Mouse (Mus musculus) layer of hippocampus, postnatal 14 days (tissue): ENCODE measurements around the gene Agtpbp1. TPM values are rescaled to one million over a fixed set of nuclear protein-coding genes. Genes with fewer than 3 reads are reported as not detected.
A peak's percentile ranks its signal among the peaks of the same experiment; 100 is the strongest.
"Not testable (repeated sequence)": the region's sequence is repeated elsewhere in the genome, so short reads cannot be mapped to it uniquely, and the experiment has no call there.

Experiments
- DNase-seq, 2 experiments: peaks; one replicate each; pipeline ENCODE4 v3.0.0; 2021 to 2022; ENCODE audit warnings: low spot score in 2 of 2, mixed read lengths in 1 of 2
- long read RNA-seq, 2 experiments: library from polyadenylated mRNA; stranded (forward); transcript quantifications; one replicate each; pipeline ENCODE4 v2.0.0; 2021
- total RNA-seq, 2 experiments: library from RNA; stranded (reverse); gene quantifications; 2 replicates each; pipeline ENCODE4 v1.2.3; 2021

Agtpbp1 gene
- total RNA-seq, result 100 to 1,000 TPM; 347 to 349 TPM
- long read RNA-seq, experiment 1, full-length matches to known transcripts, result 18 of 85 reads
- long read RNA-seq, experiment 1, partial matches to known transcripts, result 11 of 85 reads
- long read RNA-seq, experiment 1, other reads (novel, unspliced or antisense), result 56 of 85 reads
- long read RNA-seq, experiment 2, full-length matches to known transcripts, result 22 of 107 reads
- long read RNA-seq, experiment 2, partial matches to known transcripts, result 10 of 107 reads
- long read RNA-seq, experiment 2, other reads (novel, unspliced or antisense), result 75 of 107 reads

DNA sequence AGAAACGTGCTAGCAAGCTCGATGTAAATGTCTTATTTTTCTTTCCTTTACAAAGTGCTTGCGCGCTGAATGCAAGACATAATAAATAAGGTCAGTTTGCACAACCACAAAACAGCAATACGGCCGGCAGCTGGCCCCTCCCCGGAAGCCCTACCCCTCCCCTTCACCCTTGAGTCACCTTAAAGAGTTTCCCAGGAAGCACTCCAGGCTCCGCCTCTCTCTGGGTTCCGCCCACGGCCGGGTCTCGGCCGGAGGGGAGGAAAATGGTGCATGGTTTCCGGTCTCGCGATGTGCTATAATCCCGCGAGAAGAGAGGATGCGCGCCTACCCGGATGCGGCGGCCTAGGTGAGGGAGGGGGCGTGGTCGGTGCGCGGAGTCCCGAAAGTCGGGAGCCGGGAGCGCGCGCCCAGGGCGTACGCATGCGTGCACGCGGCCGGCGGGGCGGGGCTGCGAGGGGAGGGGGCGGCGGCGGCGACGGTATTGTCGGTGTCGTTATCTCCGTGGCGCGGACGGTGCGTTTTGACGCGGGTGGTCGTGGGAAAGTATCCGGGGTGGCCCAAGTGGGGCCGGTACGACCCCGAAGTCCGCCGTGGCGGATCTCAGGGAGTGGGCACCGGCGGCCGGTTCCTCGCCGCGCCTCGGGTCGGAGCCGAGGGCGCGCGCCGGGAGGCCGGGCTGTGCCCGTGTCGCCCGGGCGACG is at the start of gene Agtpbp1, which contains the start of gene Naa35:
Gene Agtpbp1, minus strand, starts transcription at position 281 of the 701 bp plus-strand sequence.
Gene Naa35, plus strand, starts transcription at position 313 of the 701 bp plus-strand sequence.
- peak; percentile 99 to 100 for DNase-seq

DNA sequence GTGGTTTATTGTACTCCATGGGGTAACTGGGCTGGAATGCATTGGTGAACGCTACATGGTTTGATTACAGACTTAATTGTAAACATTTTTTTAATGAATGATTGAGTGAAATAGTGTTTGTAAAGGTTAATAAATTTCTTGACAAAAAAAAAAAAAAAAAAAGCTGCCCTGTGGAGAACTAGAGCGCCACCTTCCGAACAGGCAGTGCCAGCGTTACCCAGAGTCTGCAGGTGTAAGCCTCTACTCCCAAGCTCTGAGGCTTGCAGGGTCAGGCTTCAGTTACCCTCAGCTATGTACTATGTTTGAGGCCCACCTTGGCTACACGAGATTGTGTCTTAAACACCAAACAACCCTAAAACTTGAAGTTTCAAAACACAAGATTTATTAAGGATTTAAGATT is 49.6 kb upstream of the Agtpbp1 start:
- no peak for DNase-seq

DNA sequence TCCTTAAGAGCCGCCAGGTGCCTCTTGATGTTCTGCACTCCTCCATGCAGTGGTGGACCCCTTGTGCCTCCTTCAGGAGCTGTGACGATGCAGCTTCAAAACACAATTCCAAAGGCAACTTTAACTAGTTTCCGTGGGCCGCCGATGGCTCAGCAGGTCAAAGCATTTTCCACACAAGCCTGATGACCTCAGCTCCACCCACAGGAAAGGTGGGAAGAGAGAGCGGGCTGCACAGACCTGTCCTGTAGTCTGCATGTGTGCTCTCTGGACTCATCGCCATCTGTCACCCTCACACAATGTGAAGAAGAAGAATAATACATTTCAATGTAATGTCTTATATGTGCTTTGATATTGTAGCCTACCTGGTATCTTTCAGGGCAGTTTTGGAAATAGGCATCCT is 41.7 kb upstream of the Agtpbp1 start:
- DNase-seq, result no peak

DNA sequence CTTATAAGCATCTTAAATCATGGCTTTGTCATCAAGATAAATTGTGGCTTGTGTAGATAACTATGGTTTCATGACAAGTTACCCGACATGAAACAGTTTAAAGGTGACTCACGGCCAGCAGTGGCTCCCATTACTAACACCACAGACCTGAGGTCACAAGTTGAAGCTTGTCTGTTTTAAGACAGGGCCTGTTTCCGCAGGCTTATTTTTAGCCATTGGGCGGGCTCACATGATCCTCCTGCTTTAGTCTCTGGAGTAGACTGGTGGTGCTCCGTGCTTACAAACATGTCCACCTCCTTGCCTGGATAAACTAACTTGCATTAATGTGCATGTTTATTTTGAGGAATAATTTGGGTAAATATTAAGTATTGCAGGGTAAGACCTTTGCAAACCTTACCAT is 39.9 kb upstream of the Agtpbp1 start:
- no peak for DNase-seq

DNA sequence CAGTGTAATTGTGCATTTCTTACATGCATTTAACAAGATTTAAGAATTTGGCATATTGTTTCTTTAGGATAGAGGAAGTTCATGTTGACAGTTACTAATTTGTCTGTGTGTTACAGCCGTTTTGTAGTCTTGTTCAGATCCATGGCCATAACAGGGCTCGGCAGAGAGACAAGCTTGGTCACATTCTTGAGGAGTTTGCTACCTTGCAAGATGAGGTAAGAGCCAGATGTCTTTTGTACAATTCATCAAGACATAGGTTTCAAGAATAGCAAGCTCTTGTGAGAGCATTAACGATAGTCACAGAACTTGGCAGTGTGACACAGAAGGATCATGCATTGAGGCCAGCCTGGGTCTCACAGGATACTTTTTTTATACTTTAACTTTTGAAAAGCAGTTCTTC is 39.4 kb upstream of the Agtpbp1 start:
- no peak for DNase-seq

DNA sequence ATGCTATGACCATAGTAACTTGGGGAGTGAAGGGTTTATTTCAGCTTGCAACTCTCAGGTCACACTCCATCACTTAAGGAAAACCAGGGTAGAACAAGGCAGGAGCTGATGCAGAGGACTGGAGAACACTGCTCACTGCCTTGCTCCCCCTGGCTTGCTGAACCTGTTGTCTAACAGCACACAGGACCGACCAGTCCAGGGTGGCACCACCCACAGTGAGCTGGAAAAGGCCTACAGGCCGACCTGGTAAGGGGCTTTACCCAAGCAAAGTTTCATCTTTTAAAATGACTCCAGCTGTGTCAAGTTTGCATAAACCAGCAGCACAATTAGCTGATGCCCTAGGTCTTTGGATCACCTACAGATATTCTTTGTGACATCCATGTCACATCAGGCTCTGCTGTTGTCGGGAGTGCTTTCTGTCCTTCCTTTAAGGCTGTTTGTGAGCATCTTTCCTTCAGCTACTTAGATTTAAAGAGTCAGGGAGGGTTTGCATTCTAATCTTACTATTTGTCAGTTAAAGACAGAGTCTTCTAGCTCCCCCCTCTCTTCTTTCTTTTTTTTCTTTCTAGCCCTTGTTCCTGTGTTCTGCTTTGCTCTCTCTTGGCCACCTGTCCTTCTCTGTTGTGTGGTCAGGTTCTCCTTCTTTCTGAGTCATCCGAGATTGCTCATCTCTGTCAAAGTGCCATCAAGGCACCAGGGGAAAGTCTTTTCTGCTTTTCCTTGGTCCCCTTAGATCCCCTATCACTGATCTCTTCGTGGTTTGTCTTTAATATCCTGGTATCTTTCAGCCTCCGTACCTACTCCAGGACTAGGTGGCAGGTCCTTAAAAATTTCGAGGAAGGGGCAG is 36.8 kb upstream of the Agtpbp1 start:
- no peak for DNase-seq

DNA sequence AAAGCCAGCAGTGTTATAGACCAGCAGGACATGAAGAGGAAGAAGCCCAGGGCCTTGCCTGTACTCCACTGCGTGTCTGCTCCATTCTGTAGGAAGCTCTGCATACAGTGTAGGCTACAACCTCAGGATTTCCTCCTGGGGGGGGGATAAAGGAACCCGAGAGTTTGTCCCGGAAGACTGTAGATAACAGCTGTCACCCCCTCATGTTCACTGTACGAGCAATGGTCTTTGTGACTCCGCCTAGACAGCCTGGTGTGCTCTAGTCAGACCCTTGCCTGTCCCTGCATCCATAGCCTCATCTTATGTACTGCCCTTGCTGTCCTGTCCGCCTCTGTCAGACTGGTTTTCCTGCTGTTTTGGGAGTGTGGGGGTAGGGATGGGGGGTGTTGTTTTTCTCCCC is 33.4 kb upstream of the Agtpbp1 start:
- DNase-seq, result no peak

DNA sequence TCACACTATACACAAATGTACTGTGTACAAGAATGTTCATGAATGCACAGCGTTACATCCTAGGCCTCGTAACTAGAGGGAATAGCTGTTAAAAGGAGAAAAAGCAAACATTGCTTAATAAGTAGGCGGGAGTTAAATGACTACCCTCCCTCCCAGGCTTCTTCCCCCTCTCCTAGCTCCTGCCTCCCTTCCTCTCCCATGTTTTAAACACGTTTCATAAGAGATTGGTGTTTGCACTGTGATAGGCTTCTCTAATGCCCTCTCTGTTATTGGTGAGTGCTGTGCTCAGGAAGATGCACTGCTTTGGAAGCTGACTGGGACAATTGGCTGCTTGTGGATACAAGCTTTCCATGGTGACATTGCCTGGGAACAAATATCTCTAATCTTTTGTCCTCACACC is 30.5 kb upstream of the Agtpbp1 start:
- DNase-seq, result no peak

DNA sequence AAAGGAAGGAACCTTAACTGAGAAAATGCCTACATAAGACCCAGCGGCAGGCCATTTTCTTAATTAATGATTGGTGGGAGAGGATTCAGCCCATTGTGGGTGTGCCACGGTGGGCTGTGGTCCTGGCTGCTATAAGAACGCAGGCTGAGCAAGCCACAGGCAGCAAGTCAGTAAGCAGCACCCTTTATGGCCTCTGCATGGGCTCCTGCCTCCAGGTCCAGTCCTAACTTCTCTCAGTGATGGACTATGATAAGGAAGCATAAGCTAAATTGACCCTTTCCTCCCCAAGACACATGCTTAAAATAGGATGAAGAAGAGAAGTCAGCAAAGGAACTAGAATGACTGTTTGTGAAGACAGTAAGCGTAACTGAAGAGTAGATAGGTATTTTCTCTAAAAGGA is 30.1 kb upstream of the Agtpbp1 start:
- DNase-seq, result no peak

DNA sequence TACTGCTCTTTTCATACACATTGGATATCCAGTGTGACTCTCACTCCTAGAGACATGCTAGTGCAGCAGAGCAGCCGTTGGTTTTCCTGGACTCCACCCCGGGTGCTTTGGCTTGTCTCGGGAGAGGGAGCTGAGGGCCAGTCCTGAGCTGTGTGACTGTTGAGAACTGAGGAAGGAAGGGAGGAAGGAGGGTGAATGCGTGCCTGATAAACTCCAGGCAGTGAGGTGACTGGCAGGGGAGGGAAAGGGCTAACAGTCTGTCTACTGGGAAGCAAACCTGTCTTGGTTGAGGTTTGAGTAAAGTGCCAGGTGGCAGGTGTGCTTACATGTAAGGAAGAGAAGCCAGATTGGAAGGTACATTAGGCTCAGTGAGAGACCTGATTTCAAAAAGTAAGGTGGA is 28.8 kb upstream of the Agtpbp1 start:
- no peak for DNase-seq

DNA sequence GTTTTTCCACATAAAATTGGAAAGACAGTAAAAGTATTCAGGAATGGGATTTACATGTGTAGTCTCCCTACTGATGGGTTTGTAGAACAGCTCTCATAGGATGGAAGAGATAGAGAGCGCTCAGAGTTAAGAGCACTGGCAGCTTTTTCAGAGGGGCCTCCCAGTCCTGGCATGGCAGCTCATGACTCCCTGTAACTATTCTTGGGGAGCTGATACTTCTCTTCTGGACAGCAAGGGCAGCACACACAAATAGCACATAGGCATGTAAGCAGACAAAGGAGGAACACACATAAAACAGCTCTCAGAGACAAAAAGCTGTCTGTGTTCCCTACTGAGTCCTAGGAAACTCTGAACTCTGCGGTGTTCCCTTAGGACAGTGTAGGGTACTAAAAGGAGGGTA is 25.4 kb upstream of the Agtpbp1 start:
- no peak for DNase-seq

DNA sequence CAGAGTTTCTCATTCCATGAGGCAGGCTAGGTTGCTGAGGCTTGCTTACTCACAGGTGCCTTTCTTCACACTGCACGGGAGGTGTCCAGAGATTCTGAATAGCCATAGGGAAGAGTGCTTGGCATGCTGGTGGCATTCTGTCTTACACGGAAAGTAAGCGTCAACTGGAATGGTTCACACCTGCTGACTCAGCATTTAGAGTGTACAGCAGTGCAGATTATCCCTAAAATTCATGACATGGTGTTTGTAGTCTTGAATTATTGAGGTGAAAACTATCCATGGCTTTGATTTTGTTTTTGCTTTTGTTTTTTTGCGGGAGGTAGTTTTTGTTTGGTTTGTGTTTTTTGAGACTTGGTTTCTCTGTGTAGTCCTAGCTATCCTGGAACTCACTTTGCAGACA is 24.9 kb upstream of the Agtpbp1 start:
- no peak for DNase-seq

DNA sequence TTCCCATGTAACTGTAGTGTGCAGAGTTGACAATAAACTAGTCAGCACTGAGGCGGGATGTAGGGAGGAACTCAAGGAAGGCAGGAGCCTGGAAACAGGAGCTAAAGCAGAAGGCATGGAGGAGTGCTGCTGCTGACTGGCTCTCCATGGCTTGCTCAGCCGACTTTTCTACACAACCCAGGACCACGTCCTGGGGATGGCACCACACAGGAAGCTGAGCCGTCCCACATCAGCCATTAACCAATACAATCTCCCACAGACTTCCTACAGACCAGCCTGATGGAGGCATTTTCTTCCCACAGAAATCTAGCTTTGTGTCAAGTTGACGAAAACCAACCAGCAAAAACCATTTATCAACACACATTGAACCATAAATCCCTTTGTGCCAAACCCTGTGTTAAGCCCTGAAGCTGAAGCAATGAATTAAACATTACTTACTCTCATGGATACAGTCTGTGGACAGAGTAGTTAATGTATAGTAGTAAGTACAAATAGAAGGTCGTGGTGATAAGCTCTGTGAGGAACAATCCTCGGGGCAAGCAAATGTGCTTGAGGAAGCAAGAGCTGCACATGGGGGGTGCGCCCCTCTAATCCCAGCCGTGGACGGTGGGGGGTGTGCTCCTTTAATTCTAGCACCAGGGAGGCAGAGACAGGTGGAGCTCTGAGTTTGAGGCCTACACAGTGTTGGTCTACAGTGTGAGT is 20.3 kb upstream of the Agtpbp1 start:
- DNase-seq, result no peak

DNA sequence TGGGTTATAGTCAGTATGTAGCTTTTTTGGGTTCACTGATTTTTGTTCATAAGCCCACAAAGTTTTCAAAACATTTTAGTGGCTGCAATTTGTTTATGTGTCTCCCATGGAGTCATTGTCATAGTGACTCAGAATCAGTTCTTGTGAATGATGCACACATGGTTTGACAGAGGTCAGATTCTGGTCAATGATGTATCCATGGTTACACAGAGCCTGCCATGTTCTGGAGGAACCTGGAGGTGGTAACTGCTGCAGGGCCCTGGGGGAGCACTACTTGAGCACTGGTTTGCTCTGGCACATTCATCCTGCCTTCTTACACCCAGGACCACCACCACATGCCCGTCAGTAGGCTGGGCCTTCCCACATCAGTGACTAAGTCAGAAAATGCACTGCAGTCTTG is 19.5 kb upstream of the Agtpbp1 start:
- DNase-seq, result no peak

DNA sequence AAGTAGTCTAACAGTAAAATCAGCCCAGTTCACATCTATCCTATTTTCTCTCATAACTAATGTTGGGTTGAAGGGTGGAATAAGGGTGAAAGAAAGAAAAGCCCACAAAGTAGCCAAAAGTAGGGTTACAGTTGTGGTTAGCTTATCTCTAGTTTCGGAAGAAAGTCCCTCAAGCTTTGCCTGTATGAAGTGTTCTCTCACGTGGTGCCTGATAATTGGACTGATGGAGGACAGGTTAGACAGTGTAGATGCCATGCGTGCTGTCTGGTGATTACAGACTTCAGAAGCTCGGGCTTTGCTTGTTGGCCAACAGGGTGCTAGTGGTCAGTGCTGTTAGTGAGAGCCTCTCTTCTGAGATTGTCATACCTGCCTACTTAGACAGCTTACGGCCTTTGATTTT is 18.1 kb upstream of the Agtpbp1 start:
- no peak for DNase-seq

DNA sequence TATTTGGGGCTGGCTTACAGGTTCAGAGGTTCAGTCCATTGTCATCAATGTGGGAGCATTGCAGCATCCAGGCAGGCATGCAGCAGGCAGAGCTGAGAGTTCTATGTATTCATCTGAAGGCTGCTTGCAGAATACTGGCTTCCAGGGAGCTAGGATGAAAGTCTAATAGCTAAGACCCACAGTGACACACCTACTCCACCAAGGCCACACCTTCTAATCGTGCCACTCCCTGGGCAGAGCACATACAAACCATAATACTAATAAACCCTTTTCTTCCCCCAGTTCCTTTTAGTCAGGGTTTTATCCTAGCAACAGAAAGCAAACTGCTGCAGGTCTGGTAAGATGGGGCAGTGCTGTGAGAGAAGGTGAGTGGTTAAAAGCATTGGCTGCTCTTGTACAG is 7.6 kb upstream of the Agtpbp1 start:
- DNase-seq, result no peak

DNA sequence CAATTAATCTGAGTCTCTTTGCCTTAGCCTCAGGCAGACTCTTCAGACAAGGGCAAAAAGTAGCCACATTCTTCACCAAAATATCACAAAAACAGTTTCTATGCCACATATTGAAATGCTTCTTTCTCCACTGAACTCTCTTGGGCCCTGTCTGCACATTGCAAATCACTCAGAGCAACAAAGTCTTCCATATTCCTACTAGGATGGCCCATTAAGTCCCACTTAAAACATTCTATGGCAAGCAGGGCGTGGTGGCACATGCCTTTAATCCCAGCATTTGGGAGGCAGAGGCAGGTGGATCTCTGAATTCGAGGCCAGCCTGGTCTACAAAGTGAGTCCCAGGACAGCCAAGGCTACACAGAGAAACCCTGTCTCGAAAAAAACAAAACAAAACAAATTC is 7.0 kb upstream of the Agtpbp1 start:
- DNase-seq, result not testable (repeated sequence)

DNA sequence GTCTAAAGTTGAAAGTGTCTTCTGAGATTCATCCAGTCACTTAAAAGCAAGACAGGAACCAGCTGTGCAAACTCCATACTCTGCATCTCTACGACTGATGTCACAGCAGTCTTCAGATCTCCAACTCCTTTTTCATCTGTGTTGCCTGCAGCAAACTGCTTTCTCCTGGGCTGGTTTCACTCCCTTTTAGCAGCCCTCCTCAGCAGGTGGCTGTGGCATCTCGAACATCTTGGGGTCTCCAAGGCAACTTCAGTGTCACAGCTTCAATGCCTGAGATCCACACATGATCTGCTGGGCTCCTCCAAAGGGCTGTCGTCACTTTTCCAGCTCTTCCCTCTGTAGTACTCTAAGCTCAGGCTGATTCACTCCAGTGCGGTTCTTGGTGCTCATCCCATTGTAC is 5.7 kb upstream of the Agtpbp1 start:
- no peak for DNase-seq

DNA sequence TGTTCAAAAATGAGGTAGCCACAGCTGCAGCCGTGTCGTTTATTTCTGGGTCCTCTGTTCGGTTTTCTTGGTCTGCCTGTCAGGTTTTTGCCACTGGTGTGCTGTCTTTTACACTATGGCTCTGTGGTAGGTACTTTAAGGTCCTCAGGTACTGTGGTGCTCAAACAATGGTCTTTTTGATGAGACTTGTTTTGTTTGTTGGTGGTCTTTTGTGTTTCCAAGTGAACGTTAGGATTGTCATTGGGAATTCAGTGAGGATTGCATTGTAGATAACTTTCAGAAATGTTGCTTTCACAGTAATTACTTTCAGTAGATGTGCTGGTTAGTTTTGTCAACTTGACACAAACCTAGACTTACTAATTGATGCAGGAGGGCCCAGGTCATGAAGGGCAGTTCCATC is 4.6 kb upstream of the Agtpbp1 start:
- DNase-seq, result no peak

DNA sequence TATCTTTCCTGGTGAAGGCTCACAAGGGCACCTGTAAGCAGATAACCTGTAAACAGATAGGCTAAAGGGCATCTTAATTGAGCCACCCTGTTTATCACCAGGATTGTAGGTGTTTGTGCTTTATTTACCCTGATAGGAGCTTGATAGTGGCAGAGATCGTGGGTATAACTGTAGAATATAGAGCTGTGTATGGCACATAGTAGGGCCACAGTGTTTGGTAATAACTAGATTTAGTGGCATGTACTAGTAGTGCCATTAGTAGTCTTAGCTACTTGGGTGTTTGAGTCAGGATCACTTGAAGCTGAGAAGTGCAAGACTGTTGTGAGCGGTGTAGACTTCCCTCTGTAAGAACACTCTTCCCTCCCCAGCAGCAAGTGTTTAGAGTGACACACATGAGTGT is 2.2 kb upstream of the Agtpbp1 start:
- no peak for DNase-seq

DNA sequence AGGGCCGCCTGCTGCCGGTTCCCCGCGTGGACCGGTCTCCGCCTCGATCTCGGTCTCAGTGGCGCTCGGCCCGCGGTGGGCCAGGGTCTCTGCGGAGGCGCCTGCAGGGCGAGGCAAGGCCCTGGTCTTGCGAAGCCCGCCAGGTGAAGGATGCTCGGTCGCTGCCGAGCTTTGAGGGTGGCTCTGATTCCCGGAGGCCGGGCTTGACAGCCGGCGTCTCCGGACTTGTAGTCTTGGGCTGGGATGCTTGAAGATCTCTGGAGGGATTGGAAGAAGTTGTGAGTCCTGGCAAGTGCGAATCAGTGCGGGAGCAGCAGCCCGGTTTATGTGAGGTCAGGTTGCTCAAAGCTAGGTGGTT is 600 bp upstream of the Agtpbp1 start:
- DNase-seq, result peak in 1 of 2 experiments; percentile 27

DNA sequence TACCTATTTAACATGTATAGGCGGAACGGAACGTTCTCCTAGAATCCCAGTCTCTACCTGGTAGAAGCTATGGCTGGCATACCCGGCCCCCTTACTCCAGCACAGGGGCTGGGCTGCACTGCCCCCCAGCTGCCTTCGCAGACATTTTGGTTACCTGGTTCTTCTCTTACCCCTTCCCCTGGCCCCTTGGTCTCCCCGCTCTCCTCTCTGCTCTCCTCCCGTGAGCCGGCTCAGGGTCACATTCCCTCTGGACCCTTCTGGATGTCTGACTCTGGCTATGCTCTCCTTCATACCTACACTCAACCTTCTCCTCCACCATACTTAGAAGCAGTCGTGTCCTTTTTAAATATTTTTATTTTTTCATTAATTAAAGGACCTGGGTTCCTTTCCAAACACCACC is 546 bp downstream of the Agtpbp1 start:
- DNase-seq, result peak; percentile 23 to 24
